Mouse (Mus musculus): ENCODE results near the gene Slc38a6. TPM values are rescaled to one million over a fixed set of nuclear protein-coding genes. Genes with fewer than 3 reads are reported as not detected.

Slc38a6 gene
- total and polyA plus RNA-seq, 3 experiments = 7.0 to 15.4 (median 10.2) TPM

- DNase-seq (ENCODE audit: extremely low read depth) = peak; percentile 15
- H3K27me3 ChIP-seq (replicated peaks) = no peaks in the 10 kb centered on the region
- H3K27ac ChIP-seq (ENCODE audit: insufficient read depth, low read depth) = no peak overlapping the region
- H3K36me3 ChIP-seq (replicated peaks in 1 of 2; ENCODE audit: control insufficient read depth in 1 of 2, insufficient read depth in 1 of 2, low read length in 1 of 2) = peaks cover 0 to 6% of the 10 kb centered on the region in 2 experiments
- no peaks in the 10 kb centered on the region for H3K9me3 ChIP-seq (replicated peaks; ENCODE audit: low read length)
- no peaks in the 10 kb centered on the region for H3K79me2 ChIP-seq (replicated peaks; ENCODE audit: control insufficient read depth, extremely low read depth, insufficient read depth, poor library complexity, severe bottlenecking)
- H3K4me3 ChIP-seq (replicated peaks in 1 of 3; ENCODE audit: low read depth in 2 of 3, low read length in 2 of 3, poor library complexity in 1 of 3) = no peak overlapping the region
- H3K4me2 ChIP-seq (ENCODE audit: insufficient read depth, low read depth, poor library complexity, severe bottlenecking) = no peak overlapping the region
- H3K4me1 ChIP-seq (ENCODE audit: control insufficient read depth in 1 of 2, insufficient read depth in 2 of 2) = peaks cover 21 to 66% of the 10 kb centered on the region in 2 experiments
- H3K9ac ChIP-seq (ENCODE audit: insufficient read depth, low read depth) = no peak overlapping the region
- dilution Hi-C loops (cut with MboI; ENCODE audit: extremely low pct_ligation_motif_present, extremely low pct_unique_long_range_greater_than_20kb, low sequenced_read_pairs) = no loop called here
- no peak for TF ChIP-seq SIN3A (IDR thresholded peaks at IDR 0.05; ENCODE audit: low read length)
- no peak for TF ChIP-seq NRF1 (IDR thresholded peaks at IDR 0.05; ENCODE audit: low read depth, low read length)
- no peak for TF ChIP-seq IRF4 (IDR thresholded peaks at IDR 0.05; ENCODE audit: low read depth, low read length)
- no peak for TF ChIP-seq CHD1 (IDR thresholded peaks at IDR 0.05; ENCODE audit: low read depth, low read length)
- no peak for TF ChIP-seq SMC3 (IDR thresholded peaks at IDR 0.05; ENCODE audit: low read depth, low read length)
- no peak for TF ChIP-seq MYC (IDR thresholded peaks at IDR 0.05; ENCODE audit: low read depth, low read length)
- no peak for TF ChIP-seq POLR2A (IDR thresholded peaks at IDR 0.05; ENCODE audit: low read depth, low read length)
- no peak for TF ChIP-seq TBP (conservative IDR thresholded peaks at IDR 0.05; ENCODE audit: low read depth, low read length)
- TF ChIP-seq ZKSCAN1 (IDR thresholded peaks at IDR 0.05; ENCODE audit: borderline replicate concordance, low read depth, low read length) = no peak
- no peak for TF ChIP-seq USF2 (conservative IDR thresholded peaks at IDR 0.05; ENCODE audit: low read depth, low read length)
- TF ChIP-seq ZC3H11A (IDR thresholded peaks at IDR 0.05; ENCODE audit: low read depth, low read length) = no peak
- TF ChIP-seq ELF1 (IDR thresholded peaks at IDR 0.05; ENCODE audit: low read depth, low read length) = no peak
- no peak for TF ChIP-seq TCF12 (IDR thresholded peaks at IDR 0.05; ENCODE audit: low read depth, low read length)
- in situ Hi-C loops (cut with MboI; ENCODE audit: low pct_ligation_motif_present, low pct_unique_long_range_greater_than_20kb, low sequenced_read_pairs) = no loop called here
These were observed 38.6 kb downstream of the Slc38a6 start for GRCm38 (mm10) chr12:73325181-73325580.

DNA sequence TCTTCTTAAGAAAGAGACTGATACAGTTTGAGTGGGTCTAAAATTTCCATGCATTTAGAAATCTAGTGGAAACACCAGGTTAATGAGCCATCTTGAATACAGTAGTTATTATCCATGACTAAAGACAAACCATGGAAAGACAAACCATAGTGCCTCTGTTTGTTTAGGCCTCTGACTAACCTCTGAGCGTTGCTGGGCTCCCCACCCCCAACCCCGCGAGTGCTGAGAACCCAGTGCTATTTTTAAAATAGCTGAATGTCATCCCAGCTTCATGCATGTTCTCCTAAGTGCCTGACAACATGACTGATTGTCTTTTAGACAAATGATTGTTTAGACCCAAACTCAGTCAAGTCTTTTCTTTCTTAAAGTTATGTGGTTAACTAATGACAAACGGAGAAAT, 39.0 kb downstream of the Slc38a6 start:
- Histone ChIP-seq H3K4me3 (replicated peaks in 1 of 3; ENCODE audit: low read depth in 2 of 3, low read length in 2 of 3, poor library complexity in 1 of 3) (no peak overlapping the region), H3K4me2 (ENCODE audit: insufficient read depth, low read depth, poor library complexity, severe bottlenecking) (peak overlapping the region; percentile 14; the same call in 1 of the 2 replicates), H3K9ac (ENCODE audit: insufficient read depth, low read depth) (no peak overlapping the region; the same call in 1 of the 2 replicates), H3K36me3 (replicated peaks in 1 of 2; ENCODE audit: control insufficient read depth in 1 of 2, insufficient read depth in 1 of 2, low read length in 1 of 2) (peaks cover 0 to 7% of the 10 kb centered on the region in 2 experiments), H3K4me1 (ENCODE audit: control insufficient read depth in 1 of 2, insufficient read depth in 2 of 2) (peaks cover 22 to 69% of the 10 kb centered on the region in 2 experiments), H3K27me3 (replicated peaks) (no peaks in the 10 kb centered on the region), H3K9me3 (replicated peaks; ENCODE audit: low read length) (no peaks in the 10 kb centered on the region), H3K79me2 (replicated peaks; ENCODE audit: control insufficient read depth, extremely low read depth, insufficient read depth, poor library complexity, severe bottlenecking) (no peaks in the 10 kb centered on the region), H3K27ac (ENCODE audit: insufficient read depth, low read depth) (no peak overlapping the region)
- in situ Hi-C loops (cut with MboI; ENCODE audit: low pct_ligation_motif_present, low pct_unique_long_range_greater_than_20kb, low sequenced_read_pairs) = no loop called here
- TF ChIP-seq MEF2A (IDR thresholded peaks at IDR 0.05; ENCODE audit: borderline replicate concordance, low read depth, low read length) (peak; percentile 52; the same call in 1 of the 2 replicates), PAX5 (IDR thresholded peaks at IDR 0.05; ENCODE audit: low read length) (no peak)
- dilution Hi-C loops (cut with MboI; ENCODE audit: extremely low pct_ligation_motif_present, extremely low pct_unique_long_range_greater_than_20kb, low sequenced_read_pairs) = no loop called here
- DNase-seq (ENCODE audit: extremely low read depth) = peak; percentile 54
